Mouse (Mus musculus) ES-Bruce4 (cell line): ENCODE measurements around the gene Apol11a. TPM values are rescaled to one million over a fixed set of nuclear protein-coding genes. Genes with fewer than 3 reads are reported as not detected.
"Not testable (repeated sequence)": the region's sequence is repeated elsewhere in the genome, so short reads cannot be mapped to it uniquely, and the experiment has no call there.

Source experiments
- H3K27ac ChIP-seq: 2 replicates; pipeline ENCODE4 v1.5.1; 2012; ENCODE audit warnings: low read length, inconsistent platforms; ENCODE audit not compliant: insufficient read depth
- H3K27me3 ChIP-seq: 2 replicates; pipeline ENCODE4 v1.6.1; 2012; ENCODE audit warnings: mild to moderate bottlenecking, low read length, inconsistent platforms; ENCODE audit not compliant: control insufficient read depth, poor library complexity, insufficient read depth, severe bottlenecking
- H3K36me3 ChIP-seq: 2 replicates; pipeline ENCODE4 v1.6.1; 2012; ENCODE audit warnings: inconsistent platforms, mild to moderate bottlenecking, low read length, moderate library complexity; ENCODE audit not compliant: control insufficient read depth, poor library complexity, insufficient read depth, severe bottlenecking
- H3K4me1 ChIP-seq: one replicate; pipeline ENCODE4 v1.8.1; 2011; ENCODE audit warnings: low read length; ENCODE audit not compliant: control insufficient read depth, insufficient read depth
- H3K4me3 ChIP-seq: 2 replicates; pipeline ENCODE4 v1.5.1; 2011; ENCODE audit warnings: low read depth, mild to moderate bottlenecking, low read length
- H3K9ac ChIP-seq: 2 replicates; pipeline ENCODE4 v1.6.1; 2012; ENCODE audit warnings: low read depth, mild to moderate bottlenecking, inconsistent platforms; ENCODE audit not compliant: poor library complexity, severe bottlenecking
- H3K9me3 ChIP-seq: replicated peaks from 2 replicates; pipeline ENCODE4 v1.6.1; 2012; ENCODE audit warnings: mild to moderate bottlenecking, low read length, inconsistent platforms; ENCODE audit not compliant: control insufficient read depth, poor library complexity, insufficient read depth, severe bottlenecking
- CTCF ChIP-seq: IDR thresholded peaks from one replicate; pipeline ENCODE4 v1.8.1; 2011; ENCODE audit warnings: low read depth, low read length
- EP300 ChIP-seq: IDR thresholded peaks from 2 replicates; pipeline ENCODE4 v1.6.1; 2011; ENCODE audit warnings: low read depth, low read length; ENCODE audit not compliant: insufficient read depth
- POLR2A ChIP-seq: IDR thresholded peaks from one replicate; pipeline ENCODE4 v1.8.1; 2011; ENCODE audit warnings: low read length; ENCODE audit not compliant: insufficient read depth
- polyA plus RNA-seq: library from polyadenylated mRNA; stranded (reverse); fragments of >200 nt; gene quantifications from 2 replicates; pipeline ENCODE4 v1.2.4, GENCODE M21; 2011; ENCODE audit warnings: low read depth; ENCODE audit not compliant: missing spikeins, insufficient read depth, insufficient read length

The Apol11a gene
- not detected in 2 replicates for polyA plus RNA-seq

- not testable (repeated sequence) for H3K9ac ChIP-seq, H3K9me3 ChIP-seq, H3K36me3 ChIP-seq, H3K4me3 ChIP-seq, H3K4me1 ChIP-seq, H3K27me3 ChIP-seq, H3K27ac ChIP-seq
Measured at GRCm38 (mm10) chr15:77507966-77508365, at the start of gene Apol11a. Apol11a (plus strand) TSS chr15:77508271.

GRCm38 (mm10) chr15:77474699-77475390 is 33.2 kb upstream of the Apol11a start:
- H3K4me3 ChIP-seq, H3K9me3 ChIP-seq, H3K27ac ChIP-seq, H3K27me3 ChIP-seq, H3K36me3 ChIP-seq, H3K9ac ChIP-seq, H3K4me1 ChIP-seq: not testable (repeated sequence)

DNA sequence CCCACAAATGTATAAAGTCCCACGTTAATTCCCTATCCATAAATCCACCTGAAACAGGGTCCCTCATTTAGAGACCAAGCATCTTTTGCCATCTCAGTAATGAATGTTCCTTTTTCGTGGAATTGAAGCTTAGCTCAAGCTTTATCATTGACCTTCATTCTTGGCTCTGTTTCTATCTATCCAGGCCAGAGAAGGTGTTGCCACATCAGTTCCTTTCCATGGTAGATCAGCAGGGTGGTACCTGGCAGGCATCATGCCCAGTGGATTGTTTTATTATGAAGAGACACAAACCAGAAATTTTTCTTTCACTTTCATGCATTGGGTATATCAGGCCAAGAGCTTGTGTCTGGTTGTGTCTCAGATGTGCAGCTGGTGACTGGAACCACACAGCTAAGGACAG is 31.4 kb upstream of the Apol11a start, which contains the start of gene Apol10a:
TSS of gene Apol10a (plus strand) at position 355 of the 400 bp plus-strand sequence.
- not testable (repeated sequence) for H3K27ac ChIP-seq, H3K9ac ChIP-seq, H3K4me1 ChIP-seq, H3K27me3 ChIP-seq, H3K36me3 ChIP-seq, H3K4me3 ChIP-seq, H3K9me3 ChIP-seq

DNA sequence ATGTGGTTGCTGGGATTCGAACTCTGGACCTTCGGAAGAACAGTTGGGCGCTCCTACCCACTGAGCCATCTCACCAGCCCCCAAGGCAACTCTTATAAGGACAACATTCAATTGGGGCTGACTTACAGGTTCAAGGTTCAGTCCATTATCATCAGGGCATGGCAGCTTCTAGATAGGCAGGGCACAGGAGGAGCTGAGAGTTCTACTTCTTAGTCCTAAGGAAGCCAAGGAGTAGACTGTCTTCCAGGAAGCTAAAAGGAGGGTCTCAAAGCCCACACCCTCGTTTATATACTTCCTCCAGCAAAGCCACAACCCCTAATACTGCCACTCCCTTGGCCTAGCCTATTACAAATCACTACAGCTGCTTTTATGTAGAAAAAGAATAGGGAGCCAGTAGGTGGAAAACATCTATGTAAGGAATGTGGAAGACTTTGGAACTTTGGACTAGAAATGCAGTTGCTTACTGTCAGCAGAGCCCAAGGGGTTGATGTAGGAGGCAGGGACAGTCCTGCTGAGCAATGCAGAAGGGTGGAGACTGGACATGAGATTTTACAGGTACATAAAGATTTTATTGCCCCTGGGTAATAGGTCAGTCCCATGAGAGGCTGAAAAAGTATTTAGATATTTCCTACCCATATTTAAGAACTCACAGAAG is 25.8 kb upstream of the Apol11a start:
- H3K36me3 ChIP-seq, result no peaks in the 10 kb centered on the region
- no peak overlapping the region for H3K27ac ChIP-seq
- no peaks in the 10 kb centered on the region for H3K4me1 ChIP-seq
- H3K27me3 ChIP-seq, result no peaks in the 10 kb centered on the region; the same call in 1 of the 2 replicates
- H3K4me3 ChIP-seq, result no peak overlapping the region
- TF ChIP-seq EP300, result no peak
- TF ChIP-seq POLR2A, result no peak
- TF ChIP-seq CTCF, result no peak
- no peak overlapping the region for H3K9ac ChIP-seq
- no peaks in the 10 kb centered on the region for H3K9me3 ChIP-seq

GRCm38 (mm10) chr15:77493181-77493580 is 14.9 kb upstream of the Apol11a start:
- not testable (repeated sequence) for H3K36me3 ChIP-seq, H3K9ac ChIP-seq, H3K27ac ChIP-seq, H3K27me3 ChIP-seq, H3K4me1 ChIP-seq, H3K4me3 ChIP-seq, H3K9me3 ChIP-seq

- H3K9me3 ChIP-seq, H3K9ac ChIP-seq, H3K4me1 ChIP-seq, H3K36me3 ChIP-seq, H3K4me3 ChIP-seq, H3K27me3 ChIP-seq, H3K27ac ChIP-seq: not testable (repeated sequence)
Measured at GRCm38 (mm10) chr15:77494694-77495093, 13.4 kb upstream of the Apol11a start.

- not testable (repeated sequence) for H3K4me1 ChIP-seq, H3K9ac ChIP-seq, H3K9me3 ChIP-seq, H3K27ac ChIP-seq, H3K36me3 ChIP-seq, H3K4me3 ChIP-seq, H3K27me3 ChIP-seq
Measured at GRCm38 (mm10) chr15:77520596-77520995, 12.5 kb downstream of the Apol11a start.
